Mouse (Mus musculus) adrenal gland, adult 18-20 months (tissue): ENCODE results near the gene Dscaml1. TPM values are rescaled to one million over a fixed set of nuclear protein-coding genes. Genes with fewer than 3 reads are reported as not detected.

Source experiments
- DNase-seq, 2 experiments: peaks; one replicate each; pipeline ENCODE4 v3.0.0; 2021 to 2022; ENCODE audit warnings: low spot score in 2 of 2
- total RNA-seq, 2 experiments: library from RNA; stranded (reverse); gene quantifications; 1 replicate in 1 of 2; 2 replicates in 1 of 2; pipeline ENCODE4 v1.2.3; 2021

The Dscaml1 gene
- total RNA-seq, 2 experiments from 2014 or later: 0.53 to 1.3 TPM

DNA sequence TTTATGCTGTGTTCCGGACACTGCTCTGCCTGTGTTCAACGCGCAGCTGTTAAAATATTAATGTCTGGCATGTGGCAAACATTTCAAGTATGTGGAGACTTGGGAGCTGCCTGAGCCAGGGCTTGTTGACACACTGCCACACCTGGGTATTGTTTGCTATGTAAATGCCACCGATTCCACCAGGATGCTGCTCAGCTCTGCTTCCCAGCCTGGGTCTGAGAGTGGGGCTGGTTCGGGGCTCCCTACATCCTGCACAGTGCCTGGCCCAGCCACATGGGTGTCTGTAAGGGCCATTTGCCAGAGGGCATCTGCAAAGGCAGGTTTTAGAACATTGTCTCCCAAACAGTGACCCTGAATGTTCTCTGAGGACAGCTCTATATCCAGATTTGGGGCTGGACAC lies 78.5 kb downstream of the Dscaml1 start:
- no peak for DNase-seq

DNA sequence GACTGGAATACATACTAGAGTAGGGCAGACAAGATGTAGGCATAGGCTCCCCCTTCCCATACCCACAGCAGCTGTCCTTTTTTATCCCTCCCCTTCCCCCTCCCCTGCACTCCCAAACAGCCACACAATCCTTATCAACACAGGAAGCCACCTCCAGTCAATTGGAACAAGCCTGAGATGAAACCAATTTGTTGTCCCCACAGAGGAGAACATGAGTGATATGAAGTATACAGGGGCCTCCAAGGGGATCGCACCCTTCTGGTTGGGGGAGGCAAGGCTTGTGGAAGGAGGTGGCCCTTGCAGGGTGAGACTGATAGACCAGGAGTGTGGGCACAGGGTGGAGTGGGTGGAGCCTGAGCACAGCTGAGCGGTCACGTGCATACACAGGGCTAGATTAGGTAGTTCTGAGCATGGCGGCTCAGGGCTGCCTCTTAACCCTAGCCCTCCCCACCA lies 79.1 kb downstream of the Dscaml1 start:
- no peak for DNase-seq

DNA sequence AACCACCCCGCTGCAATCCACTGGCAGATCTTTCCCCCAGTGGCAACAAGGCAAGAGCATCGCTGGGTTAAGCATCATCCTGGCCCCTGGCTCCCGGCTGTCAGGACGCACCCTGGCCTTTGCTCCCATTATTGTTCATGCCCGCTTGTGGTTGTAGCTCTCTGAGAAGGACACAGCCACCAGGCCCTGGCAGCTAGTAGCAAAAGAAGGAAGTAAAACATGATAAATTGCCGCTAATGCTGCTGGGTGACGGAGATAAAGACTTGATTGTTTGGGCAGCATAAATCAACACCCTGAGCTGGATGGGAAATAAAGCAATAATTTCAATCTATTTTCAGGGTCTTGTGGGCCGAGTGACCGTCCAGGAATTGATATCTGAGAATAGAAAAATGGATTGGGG lies 81.1 kb downstream of the Dscaml1 start:
- no peak for DNase-seq

DNA sequence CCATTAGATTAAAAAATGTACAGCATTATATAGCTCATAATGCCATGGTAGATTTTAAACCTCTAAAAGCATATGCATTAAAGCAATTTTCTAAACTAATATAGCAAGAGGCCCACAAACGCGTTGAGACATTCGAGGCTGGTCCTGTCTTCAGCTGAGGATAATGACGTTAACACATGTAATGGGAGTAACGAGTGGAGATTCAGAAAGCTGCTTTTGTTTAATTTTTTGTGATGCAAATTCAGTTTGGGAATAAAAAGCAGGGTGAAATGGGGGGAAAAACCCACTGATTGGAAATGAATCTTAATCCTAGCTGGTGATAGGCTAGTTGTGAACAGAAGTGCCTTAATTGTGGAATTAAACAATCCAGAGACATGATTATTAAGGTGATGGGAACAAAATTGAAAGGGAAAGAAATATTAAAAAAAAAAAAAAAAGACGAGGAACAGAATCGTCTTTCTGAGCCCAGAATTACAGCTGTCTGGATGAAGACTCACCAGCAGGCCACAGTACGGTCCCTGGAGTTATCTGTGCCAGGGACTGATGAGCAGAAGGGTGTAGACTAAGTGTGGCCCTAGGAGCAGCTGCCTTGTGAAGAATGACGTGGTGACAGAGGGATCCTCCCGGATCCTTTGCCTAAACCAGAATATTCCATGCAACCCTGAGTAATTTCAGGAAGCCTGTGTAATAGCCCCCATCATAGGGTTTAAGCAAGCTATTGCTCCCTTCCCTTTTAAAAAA lies 84.5 kb downstream of the Dscaml1 start:
- DNase-seq: no peak

DNA sequence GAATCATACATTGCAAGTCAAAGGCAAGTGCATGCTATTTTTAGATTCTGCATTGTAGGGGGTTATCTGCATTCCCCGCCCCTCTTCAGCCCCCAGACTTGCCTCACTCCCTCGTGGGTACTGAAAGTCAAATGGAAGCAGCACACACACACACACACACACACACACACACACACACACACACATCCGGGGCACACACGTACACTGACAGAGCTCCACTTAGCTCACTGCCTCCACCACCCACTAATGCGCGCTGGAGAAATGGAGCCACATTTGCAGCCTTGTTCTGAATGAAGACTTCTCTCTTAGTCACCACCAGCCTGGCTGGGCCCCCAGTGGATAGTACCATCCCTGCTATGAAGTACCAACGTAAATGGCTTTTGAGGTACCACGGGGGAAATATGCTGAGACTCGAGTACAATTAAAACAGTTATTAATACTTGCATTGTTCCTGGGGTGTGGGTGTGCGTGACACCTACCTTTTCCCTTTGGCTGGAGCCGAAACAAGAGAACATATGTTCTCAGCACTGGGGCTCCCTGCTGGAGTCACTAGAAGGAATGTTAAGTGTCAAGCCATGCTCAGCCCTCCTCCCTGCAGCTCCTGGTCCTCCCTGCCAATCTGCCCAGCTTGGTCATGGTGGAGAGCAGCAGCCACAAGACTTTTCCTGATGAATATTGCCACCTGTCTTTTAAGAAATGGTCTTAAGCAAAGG lies 91.7 kb downstream of the Dscaml1 start:
- DNase-seq: no peak

DNA sequence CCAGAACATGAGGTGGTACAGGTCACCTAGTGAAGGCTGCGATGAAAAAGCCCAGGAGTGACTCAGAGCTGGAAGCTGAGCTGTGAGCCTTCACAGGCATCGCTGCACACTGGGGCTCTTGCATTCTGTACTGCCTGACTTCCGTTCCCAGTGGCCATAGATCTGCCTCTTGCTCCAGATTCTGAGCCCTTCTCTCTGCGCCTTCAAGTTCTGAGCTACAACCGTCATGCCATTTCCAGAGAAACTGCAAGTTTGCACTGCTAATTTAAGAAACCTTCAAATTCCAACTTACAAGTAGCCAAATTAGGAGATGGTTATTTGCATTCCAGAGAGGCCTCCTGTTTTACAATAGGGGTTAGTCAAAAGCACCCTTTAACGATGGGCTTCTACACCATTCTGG lies 93.4 kb downstream of the Dscaml1 start:
- DNase-seq: no peak

DNA sequence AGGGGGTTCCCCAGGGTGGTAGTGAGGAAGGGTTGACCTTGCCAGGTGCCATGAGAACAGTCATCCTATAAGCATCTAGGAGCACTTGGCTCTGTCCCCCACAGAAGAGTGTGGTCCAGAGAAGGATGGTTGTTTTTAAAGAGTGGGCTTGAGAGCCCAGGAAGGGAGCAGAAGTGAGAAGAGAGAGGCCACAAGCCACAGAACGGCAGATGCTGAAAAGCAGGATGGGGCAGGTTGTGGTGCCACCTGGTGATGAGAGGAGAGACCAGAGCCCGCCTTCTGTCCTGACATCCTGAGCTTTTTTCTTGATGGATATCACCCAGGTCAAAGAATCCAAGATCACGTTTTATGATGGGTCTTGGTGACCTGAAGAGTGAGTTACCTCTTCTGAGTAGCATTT lies 96.4 kb downstream of the Dscaml1 start:
- DNase-seq: no peak

DNA sequence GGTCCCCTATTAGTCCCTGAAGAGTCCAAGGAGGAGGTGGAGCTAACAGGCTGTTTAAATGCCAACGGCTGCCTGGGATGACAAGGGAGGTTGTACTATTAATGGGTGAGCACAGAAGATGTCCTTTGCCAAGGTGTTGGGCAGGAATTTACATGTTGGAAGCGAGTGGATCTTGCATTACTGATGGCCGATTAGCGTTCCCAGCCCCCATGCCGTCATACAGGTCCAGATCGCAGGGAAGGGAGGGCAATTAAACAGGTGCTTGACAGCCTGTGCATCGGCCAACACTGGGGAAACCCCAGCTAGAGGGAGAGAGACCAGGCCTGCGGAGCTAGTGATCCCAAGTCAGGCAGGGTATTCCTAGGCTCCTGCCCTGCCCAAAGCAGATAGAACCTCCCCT lies 98.1 kb downstream of the Dscaml1 start:
- no peak for DNase-seq

DNA sequence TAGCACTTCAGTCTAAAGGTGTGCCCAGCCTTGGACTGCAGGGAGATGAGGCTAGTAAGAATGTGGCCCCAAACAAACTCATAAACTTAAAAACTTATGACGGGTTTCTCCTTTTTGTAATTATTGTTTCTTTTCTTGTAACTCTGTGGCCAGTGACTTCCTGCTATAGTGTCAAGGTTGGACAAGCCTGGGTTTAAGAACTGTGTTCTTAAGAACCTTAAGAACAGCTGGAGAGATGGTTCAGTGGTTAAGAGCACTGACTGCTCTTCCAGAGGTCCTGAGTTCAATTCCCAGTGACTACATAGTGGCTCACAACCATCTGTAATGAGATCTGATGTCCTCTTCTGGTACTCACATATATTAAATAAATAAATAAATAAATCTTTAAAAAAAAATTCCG lies 106.8 kb downstream of the Dscaml1 start:
- DNase-seq: no peak

DNA sequence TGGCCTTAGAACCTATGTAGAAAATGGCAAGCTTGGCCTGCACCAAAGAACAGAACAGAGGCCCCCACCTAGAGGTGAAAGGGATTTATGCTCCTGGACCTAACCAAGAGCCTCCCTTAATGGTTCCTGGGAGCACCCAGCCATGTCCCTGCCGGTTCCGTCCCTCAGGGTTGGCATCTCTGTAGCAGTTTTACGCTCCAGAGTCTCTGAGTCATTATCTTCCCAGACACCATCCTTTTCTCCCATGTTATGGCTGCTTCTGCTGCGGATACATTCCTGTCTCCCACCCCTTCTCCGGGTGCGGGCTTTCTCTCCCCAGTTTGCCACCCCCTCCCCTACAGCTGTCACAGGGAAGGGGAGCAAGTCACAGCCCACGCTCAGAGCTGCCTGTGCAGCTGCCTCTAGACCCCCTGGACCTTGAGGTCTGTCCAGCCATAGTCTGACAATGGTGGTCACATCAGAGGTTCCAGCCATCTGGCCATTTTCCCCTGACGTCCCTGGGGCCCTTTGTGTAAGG lies 108.1 kb downstream of the Dscaml1 start:
- no peak for DNase-seq

DNA sequence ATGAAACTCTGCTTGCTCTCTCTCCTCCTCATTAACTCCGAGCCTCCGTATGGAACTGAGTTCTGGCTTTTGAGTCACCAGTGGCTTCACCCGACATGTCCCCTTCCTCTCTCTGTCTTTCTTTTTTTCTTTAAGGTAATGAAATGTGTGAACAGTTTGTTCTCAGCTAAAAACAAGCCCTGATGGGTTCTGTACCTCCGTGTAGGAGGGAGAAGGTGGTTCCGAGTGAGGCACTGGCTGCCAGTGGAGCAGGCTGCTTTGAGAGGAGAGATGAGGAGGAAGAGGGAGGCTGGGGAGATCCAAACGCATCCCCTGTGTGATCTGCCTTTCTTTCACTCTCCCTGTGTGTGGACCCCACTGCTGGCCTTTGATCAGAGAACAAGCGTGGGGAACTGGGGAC lies 111.2 kb downstream of the Dscaml1 start:
- no peak for DNase-seq

DNA sequence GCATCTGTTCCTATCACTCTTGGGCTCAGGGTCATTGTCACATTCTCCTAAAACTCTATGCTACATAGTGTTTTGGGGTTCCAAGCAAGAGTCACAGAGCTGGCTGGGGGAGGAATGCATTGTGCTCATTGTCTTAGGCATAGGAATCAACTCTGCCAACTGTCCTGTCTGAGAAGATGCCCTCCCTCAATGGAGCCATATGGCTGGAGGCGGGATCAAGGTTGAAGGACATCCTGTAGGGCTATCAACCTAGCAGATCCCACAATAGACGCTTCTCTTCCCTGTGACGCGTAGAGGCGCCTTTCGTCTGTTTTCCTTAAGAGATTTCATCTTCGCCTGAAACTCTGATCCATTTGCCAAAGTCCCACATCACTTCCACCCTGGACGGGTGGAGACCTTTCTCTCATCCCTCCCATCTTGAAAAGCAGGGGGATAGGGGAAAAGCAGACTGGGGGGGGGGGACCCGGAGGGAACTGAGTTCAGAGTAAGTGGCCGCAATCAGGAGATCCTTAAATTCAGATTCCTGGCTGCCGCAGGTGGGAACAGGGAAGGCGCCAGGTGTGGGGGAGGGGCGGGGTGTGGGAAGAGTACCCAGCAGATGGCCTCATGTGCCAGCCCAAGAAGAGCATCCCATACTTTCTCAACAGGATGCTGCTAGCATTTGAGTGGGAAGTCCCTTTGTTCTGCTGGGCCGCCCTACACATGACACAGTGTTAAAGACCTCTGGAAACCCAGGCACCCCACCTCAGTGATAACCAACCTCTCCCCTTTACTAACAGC lies 113.0 kb downstream of the Dscaml1 start:
- no peak for DNase-seq

DNA sequence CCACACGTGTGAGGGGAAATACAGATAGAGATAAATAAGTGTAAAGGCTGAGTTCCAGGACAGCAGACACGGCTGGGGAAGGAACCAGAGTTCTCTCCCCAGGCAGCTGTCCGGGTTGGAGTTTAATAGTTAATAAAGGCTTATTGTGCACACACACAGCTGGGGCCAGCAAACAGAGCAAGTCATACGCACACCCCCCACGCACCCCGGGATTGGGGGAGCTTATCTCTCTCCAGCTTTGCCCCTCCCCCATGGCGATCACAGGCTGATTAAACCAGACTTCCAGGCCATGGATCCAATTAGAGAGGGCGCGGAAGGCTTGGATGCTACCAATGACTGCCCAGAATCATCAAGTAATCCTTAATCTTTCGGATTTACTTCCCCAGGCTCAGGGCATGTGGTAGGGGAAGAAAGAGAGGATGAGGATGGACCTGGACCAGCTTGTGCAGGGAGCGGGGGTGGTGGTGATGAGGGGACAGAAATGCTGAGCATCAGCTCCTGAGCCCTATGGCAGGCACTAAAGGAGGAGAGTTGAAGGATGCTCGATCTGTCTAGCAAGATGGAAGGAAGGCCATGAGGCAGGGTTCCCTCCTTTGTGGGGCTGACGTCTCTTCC lies 119.7 kb downstream of the Dscaml1 start:
- DNase-seq: no peak

DNA sequence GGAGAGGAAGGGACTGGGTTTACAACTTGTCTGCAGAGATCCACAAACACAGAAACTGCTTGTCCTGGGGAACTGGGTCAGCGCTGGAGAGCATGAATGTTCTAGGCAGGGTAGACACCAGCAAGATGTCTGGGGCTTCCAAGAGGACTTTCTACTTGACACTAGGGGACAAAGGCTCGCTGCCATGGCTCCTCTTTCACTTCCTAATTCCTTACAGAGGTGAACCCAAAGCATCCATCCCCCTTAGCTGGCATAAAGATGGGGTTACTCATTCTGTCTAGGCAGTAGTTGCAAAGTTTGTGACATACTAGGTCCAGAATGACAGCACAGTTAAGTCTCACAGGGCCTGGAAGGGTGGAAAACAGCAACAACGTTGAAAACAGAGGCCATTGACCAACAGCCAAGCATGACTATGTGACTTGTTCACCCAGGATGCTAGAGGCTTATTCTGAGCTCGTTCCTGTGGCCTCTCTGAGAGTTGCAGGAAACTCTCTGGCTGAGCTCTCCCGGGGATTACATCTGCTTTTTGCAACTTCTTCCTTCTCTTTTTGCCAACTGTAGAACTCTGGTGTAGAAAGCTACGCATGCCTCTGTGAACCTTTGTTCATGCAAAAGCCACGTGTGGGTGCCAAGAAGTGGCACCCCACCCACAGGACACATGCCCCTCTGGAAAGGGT lies 120.6 kb downstream of the Dscaml1 start:
- DNase-seq: no peak

DNA sequence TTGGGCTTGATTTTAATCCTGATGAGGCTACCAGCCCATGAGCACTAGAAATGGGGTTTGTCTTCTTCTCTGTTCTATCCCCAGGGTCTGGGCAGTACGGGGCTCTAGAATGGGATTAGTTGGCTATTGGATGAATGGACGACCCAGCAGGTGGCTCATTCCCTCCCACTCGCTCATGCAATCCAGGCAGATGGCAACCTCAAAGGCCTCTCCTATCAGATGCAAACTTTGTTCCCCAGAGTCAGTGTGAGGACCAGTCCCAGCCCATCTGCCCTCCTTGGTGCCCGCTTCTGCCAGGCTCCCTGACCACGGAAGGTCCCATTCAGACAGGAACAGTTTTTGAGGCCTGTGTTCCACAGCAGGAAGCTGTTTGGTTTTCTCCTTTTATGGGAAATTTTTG lies 123.4 kb downstream of the Dscaml1 start:
- DNase-seq: no peak

DNA sequence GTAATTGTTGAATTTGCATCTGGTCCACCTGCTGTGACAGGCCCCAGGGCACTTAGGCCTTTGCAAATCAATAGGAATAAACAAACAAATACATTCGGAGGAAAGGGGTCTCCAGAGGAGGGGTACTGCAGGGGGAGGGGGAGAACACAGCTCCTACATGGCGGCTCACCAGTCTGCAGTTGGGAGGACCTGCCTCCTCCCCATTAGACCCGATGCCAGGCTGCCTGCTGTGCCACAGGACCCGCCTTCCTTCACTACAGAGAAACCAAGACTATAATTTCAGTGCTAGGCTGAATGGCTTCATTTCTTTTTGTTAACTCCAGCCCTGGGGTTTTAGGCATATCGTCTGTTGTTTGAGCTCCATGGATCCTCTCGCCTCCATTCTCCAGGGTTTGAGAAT lies 123.8 kb downstream of the Dscaml1 start:
- no peak for DNase-seq

DNA sequence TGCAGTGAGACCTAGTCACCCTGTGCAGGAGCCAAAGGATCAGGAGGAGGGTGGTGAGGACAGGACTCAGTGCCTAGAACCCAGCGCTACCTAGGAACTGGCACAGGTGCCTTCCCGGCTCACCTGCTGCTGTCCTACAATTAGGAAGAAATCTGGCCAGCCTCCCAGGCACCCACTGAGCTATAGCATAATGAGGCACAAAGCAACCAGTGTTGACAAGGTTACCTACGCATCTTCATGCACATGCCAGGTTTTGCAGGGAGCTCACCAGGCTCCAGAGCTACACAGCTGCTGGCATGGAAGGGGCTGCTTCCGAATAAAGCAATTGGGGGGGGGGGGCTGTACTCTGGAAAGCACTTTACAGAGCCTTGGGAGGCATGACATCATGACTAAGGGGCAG lies 124.2 kb downstream of the Dscaml1 start:
- no peak for DNase-seq

DNA sequence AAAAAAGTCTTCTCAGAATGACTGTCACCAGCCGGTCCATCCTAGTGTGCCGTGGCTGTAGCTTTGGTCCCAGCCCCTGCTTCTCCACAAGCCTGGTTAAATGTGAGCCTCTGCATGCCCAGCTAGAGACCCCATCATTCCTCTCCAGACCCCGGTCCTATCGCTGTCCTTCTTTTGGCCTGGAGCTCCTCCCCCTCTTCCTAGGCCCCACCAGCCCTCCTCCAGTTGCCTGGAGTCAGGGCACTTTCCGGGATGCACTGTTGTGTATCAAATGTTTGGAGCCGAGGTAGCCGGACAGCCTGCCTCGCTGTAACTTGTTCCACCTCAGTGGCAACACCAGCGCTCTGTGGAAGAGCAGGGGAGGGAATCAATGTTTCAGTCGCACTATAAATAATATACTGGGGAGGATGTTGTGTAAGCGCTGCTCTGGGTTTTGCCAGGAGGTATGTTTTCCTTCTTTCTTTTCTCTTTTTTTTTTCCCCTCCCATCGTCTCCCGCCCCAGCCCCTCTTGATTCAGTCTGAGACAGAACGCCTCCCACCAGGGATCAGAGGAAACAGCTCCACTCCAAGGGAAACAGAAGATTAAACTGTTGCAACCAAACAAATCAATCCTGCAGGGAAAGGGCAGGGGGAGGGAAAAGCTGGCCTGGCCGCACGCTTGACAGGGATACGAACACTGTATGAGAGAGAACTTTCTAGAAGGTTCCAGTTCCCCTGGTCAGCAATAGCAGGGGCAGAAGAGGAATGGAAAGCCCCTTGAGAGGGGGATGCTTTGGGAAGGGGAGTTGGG lies 128.8 kb downstream of the Dscaml1 start:
- DNase-seq: no peak

DNA sequence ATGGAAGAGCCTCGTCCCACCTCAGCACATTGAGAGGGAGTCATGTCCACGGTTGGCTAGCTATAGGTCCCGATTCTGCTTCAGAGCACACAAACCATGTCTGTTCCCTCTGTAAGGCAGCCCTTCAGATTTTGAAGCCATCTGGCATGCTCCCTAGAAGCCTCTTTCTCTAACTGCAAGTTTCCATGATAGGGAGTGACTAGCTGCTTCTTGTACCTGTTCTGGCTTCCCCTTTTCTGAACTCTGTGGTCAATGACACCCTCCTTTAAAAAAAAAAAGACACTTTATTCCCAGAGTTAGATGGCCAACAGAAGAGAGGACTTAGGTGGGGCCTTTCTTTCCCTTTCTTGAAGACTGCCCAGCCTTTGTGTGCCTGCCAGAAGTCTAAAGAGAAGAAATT lies 130.5 kb downstream of the Dscaml1 start:
- no peak for DNase-seq

DNA sequence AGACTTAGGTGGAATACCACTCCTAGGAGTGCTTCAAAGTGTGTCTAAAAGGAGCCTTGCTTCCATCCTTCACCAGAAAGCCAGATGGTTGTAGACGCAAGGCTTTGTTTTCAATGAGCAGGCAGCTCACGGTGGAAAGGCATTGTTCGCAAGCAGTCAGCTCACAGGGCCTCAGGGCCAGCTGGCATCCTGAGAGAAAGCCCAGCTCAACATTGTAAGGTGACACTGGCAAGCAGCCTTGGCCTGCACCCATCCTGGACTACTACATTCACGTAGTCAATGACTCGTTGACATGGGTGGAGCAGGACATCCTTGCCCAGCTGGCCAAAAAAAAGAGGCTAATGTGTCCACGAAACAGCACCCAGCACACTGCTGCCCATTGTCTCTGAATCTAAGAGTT lies 134.6 kb downstream of the Dscaml1 start:
- no peak for DNase-seq
